Mouse (Mus musculus) neural tube, embryonic 10.5 days (tissue): ENCODE data around the gene Gm20481.
A peak's percentile ranks its signal among the peaks of the same experiment; 100 is the strongest.
"Not testable (repeated sequence)": the region's sequence is repeated elsewhere in the genome, so short reads cannot be mapped to it uniquely, and the experiment has no call there.

Source experiments
- DNase-seq: peaks from one replicate; pipeline ENCODE4 v3.0.0-alpha.2; 2017; ENCODE audit warnings: low spot score; ENCODE audit errors: extremely low spot score

Gm20481 gene

DNA sequence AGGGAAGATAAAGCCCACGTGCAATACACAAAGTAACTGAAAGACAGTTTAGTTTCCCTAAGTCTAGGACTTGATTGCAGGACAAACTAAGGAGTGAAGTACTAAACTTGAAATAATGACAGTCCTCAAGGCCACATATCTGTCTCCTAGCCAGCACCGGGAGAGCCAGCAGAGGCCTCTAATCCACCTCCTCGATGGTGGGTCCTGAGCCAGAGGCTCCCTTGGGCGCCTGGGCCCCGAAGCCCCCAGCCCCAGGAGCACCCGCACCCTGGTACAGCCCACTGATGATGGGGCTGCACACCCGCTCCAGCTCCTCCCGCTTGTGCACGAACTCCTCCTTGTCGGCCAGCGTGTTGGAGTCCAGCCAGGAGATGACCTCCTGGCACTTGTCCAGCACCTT lies at the start of gene Gm20481:
TSS of gene Gm20481 (plus strand) at position 91 of the 400 bp plus-strand sequence.
- not testable (repeated sequence) for DNase-seq

DNA sequence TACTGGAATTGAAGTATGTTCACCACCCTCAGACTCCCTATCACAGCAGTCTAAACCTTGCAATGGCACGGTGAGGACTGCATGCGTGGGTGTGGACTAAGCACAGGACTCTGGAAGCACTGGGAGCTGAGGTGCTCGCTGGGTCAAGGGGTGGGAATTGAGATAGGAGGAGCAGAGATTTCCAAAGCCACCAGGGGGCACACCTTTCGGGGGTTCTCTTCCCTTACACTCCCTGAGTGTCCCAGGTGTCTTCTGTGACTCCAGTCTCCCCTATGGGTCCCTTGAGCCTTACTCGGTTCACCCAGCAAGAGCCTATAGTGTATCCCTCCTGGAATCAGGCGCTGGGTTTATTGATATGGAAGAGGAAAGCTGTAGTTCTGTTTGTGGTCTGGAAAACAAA lies 46.8 kb upstream of the Gm20481 start:
- no peak for DNase-seq

DNA sequence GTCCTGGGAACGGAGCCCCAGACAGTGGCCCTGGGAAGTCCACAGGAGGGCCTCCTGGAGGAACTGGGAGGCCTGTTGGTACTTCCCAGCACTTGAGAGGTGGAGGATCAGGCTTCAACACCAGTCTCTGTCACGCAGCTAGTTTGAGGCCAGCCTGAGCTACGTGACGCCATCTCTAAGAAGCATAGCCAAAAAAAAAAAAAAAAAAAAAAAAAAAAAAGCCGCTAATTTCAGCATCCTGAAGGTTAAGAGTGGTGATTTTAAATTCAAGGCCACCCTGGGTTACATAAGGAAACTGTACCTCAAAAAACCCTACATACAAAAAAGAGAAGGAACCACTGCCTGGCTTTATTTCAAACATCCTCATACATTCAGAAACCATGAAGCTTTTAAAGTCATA lies 45.5 kb upstream of the Gm20481 start:
- DNase-seq, result no peak

DNA sequence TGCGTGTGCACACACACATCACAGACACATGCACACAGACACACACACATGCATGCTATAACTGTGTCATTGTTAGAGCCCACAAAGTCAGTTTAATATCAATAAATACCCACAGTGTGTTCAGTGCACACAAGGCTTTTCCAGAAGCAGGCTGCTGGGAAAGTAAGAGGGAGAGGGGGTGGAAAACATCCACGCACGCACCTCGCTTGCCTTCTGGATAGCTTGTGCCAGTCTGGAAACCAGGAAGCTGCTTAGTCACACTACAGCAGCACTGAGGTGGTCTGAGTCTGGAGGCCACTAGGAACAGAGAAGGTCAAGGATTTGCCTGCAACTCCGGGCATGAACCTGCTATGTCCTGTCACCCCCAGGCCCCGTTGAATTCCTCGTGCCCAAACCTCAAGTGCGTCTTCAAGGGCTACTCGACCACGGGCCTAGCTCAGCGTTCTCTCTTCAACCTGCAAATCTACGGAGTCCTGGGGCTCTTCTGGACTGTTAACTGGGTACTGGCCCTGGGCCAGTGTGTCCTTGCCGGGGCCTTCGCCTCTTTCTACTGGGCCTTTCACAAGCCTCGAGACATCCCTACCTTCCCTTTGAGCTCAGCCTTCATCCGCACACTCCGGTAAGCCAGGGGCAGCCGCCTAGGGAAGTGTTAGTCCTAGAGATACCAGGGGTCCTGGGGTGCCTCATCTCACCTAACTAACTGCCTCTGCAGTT lies 42.2 kb upstream of the Gm20481 start:
- no peak for DNase-seq

DNA sequence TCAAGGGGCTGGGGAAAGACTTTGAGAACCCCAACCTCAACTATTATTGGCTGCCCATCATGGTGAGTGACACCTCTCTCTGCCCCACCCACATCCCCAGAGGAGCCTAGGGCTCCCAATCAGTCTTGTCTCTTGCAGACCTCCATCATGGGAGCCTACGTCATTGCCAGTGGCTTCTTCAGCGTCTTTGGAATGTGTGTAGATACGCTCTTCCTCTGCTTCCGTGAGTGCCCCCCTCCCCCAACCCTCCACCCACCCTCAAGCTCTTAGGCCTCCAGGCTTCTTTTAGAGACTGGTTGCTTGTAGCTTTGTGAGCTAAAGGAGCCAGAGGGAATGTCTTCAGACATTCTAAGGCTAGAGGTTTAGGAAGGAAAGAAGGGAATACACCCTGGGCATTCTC lies 40.9 kb upstream of the Gm20481 start:
- DNase-seq, result no peak

DNA sequence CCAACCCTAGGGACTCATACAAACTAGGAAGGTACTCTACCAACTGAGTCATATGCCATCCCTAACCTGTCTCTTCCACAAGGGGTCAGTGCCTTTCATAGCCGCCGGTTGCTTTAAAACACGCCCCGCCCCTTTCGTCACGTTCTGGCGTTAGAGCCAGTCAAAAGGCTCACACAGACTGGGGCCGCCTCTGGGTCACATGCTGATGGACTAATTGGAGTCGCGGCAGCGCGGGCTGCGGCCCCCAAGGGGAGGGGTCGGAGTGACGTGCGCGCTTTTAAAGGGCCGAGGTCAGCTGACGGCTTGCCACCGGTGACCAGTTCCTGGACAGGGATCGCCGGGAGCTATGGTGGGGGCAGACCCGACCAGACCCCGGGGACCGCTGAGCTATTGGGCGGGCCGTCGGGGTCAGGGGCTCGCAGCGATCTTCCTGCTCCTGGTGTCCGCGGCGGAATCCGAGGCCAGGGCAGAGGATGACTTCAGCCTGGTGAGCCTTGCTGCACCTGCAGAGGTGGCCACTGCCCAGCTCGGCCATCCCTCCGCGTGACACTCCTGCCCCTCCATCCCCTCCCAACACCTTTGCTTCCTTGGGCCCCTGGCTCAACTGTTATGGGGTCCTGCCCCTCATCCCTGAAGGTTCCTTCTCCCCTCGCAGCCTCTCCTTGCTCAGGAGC lies 38.5 kb upstream of the Gm20481 start, which contains the start of gene Neu1:
TSS of gene Neu1 (plus strand) at position 193 of the 674 bp plus-strand sequence.
- peak; percentile 94 for DNase-seq

DNA sequence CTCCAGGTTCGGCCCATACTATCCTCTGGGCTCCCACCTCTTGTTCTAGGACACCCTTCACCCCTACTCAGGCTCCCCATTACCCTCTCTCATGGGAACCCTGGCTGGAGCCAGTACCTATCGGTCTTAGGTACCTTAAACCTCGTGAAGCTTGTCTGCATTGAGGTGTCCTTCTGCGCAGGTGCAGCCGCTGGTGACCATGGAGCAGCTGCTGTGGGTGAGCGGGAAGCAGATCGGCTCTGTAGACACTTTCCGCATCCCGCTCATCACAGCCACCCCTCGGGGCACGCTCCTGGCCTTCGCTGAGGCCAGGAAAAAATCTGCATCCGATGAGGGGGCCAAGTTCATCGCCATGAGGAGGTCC lies 38.0 kb upstream of the Gm20481 start:
- DNase-seq, result no peak

DNA sequence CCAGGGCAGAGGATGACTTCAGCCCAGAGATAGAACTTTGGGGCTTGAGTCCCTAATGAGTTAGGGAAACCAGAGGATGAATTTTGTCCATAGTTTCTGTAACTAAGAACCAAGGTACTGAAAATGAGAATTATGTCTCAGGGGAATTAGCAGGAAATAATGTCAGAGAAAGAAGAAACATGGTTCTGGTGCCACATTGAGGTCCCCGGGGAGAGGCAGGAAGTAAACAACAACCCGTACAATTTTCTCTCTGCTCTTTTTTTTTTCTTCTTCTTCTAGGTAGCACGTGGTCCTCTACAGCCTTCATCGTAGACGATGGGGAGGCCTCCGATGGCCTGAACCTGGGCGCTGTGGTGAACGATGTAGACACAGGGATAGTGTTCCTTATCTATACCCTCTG lies 37.4 kb upstream of the Gm20481 start:
- no peak for DNase-seq

DNA sequence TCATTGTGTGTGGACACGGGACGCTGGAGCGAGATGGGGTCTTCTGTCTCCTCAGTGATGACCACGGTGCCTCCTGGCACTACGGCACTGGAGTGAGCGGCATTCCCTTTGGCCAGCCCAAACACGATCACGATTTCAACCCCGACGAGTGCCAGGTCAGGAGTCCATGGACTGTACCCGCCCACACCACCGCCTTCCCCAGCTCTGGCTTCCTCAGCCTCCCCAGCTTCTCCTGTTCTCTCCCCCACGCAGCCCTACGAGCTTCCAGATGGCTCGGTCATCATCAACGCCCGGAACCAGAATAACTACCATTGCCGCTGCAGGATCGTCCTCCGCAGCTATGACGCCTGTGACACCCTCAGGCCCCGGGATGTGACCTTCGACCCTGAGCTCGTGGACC lies 35.7 kb upstream of the Gm20481 start:
- no peak for DNase-seq

DNA sequence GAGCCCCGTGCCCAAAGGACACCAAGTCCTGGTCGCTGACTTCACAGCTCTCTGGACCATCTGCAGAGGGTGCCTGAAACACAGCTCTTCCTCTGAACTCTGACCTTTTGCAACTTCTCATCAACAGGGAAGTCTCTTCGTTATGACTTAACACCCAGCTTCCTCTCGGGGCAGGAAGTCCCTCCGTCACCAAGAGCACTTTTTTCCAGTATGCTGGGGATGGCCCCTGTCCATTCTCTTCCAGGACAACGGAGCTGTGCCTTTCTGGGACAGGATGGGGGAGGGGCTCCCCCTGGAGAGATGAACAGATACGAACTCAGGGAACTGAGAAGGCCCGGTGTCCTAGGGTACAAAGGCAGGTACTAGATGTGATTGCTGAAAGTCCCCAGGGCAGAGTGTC lies 34.9 kb upstream of the Gm20481 start:
- DNase-seq, result no peak

DNA sequence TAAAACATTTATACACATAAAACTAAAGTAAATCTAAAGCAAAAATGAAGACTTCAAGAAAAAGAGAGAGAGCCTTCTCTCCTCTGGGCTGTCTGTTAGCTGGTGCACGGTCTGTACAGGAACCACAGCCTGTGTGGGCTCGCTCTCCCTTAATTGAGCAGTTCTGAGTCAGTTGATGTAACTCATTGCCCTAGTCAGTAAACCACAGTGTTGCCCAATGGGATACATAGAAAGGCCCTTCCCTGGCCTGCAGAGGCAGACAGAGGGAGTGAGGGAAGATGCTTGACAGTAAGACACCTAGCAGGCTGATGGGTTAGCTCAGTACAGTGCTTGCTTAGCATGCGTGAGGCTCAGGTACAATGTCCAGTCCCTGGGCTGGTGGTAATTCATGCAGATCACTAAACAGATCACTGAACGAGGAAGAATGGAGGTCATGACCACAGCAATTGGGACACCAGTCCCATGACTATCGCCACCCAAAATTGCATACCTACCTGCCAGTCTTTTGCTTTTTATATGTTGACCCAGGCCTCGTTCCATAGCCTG lies 31.7 kb upstream of the Gm20481 start:
- DNase-seq, result no peak

DNA sequence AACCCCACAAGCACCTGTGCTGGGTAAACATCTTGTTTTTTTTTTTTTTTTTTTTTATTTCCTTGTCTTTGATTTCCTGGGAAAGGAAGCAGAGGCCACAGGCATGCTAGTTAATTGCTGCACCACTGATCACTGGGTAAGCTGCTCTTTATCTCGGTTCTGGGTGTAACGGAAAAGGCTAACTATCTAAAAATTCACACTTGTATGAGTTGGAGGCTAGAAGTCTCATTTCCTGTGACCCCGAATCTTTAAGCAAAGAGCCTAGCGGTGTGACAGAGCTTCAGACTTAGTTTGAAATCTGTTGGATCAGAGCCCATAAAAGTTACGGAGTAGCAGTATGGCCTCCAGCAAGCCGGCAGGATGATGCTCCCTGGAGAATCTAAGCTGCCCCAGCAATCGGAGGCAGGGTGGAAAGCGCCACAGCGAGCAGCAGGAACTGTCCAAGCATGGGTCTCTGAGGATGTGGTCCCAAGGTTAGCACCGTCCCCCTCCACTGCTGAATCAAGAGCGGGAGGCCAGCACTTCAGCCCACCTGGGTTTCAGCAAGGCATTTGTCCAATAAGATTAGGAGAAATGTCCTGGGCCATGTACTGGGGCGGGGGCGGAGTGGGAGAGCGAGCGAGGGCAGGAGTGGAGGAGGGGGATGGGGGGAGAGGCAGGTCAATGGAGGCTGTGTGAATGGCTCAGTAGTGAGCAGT lies 28.2 kb upstream of the Gm20481 start:
- peak; percentile 49 for DNase-seq

DNA sequence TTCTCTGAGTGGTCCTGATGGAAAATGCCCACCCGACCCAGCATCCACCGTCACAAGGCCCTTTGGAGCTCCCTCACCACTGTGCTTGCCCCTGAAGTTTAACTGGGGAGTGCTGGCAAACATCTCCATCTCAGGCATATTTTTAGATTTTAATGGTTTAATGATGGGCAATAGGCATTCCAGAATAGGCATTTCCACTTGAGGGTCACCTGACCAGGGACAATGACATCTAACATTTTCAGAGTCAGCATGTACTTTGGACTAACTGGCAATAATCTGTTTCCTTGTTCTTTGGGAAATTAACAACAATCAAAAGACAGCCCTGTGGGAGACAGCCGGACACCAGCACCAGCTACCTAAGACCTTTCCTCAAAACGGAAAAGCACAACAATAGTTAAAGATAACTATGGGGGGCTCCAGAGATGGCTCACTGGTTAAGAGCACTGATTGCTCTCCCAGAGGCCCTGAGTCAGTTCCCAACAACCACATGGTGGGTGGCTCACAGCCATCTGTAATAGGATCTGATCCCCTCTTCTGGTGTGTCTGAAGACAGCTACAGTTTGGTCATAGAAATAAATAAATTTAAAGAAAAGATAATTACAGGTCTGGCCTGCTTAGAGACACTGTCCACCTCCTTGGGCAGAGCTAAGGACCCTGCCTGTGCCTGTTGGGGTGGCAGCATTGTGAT lies 26.4 kb upstream of the Gm20481 start:
- DNase-seq, result no peak

DNA sequence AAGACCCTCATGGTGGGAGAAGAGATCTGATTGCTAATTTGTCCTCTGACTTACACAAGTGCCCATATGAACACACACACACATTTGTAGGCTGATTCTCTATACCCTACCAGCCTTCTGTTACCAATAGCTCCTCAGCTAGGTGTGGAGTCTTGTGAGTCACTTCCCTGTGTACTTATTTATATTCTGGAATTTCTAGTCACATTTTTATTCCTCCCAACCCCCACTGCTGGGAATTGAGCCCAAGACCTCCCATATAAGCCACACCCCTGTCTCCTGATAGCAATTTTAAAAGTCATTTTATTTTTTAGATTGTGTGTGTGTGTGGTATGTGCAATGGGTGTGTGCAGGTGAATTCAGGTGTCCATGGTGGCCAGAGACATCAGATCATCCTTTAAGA lies 25.4 kb upstream of the Gm20481 start:
- DNase-seq, result no peak

DNA sequence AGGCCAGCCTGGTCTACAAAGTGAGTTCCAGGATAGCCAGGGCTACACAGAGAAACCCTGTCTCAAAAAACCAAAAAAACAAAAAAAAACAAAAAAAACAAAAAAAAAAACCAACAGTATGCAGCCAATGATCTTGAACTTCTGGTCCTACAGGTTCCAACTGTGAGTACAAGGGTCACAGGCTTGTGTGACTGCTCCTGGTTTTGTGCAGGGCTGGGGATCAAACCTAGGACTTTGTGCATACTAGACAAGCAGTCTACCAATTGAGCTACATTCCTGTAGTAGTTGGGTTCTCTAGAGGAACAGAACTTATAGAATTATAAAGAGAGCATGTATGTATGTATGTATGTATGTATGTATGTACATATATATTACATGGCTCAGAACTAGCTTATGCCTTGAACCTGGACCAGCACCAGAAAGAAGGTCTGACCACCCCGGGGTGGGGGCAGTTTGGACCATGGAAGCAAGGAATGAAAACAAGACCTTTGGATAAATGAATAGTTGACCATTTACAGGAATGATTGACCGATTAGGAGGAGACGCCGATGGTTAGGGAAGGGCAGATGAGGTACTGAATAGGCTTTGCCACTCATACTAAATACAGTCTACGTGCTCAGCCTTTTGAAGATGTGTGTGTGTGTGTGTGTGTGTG lies 23.1 kb upstream of the Gm20481 start:
- DNase-seq, result no peak

DNA sequence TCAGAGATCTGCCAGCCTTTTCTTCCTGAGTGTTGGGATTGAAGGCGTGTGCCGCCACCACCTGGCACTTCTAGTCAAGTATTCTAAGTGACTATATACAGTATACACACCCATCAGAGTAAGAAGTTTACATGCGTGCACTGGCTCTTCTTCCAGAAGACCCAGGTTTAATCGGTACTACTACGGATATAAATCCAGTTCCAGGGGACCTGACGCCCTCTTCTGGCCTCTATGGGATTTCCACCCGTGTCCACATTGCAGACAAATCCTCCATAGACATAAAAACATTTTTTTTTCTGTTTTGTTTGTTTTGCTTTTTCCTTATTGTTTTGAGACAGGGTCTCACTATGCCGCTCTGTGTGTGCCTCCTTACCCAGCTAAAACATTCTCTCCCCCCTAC lies 22.1 kb upstream of the Gm20481 start:
- peak; percentile 29 for DNase-seq

DNA sequence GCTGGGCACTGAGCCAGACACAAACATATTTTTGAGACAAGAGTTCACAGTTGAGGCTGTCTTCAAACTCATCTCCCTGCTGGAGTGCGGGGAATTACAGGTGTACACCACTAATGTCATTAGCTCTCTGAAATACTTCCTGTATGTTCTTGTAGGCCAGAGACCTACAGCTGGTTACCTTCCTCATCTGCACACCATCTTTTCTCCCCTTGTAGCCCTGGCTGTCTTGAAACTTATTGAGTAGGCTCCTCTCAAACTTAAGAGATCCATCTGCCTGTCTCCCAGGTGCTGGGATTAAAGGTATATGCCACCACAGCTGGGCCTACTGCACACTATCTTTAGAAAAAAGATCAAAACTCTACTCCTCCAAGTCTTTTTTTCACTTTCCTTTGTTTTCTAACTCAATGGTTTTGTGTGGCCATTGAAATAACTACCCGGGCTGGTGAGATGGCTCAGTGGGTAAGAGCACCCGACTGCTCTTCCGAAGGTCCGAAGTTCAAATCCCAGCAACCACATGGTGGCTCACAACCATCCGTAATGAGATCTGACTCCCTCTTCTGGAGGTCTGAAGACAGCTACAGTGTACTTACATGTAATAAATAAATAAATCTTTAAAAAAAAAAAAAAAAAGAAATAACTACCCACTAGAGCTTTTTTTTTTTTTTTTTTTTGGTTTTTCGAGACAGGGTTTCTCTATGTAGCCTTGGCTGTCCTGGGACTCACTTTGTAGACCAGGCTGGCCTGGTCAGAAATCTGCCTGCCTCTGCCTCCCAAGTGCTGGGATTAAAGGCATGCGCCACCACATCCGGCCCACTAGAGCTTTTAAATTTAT lies 20.8 kb upstream of the Gm20481 start:
- DNase-seq, result peak; percentile 38

DNA sequence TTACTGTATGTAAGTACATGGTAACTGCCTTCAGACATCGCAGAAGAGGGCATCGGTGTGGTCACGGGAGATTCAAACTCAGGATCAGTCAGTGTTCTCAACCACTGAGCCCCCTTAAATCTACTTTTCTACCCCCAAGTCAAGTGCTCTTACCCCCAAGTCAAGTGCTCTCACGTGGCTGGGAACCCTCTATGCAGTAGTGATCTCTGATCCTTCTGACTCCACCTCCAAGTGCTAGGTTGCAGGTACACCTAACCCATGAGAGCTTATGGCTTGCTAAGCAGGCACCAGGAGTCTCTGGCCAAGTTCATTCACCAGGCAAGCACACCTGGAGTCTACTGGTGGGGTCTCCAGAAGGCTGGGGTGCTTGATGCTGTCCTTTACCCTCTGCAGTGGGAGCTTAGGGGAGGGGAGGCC lies 20.2 kb upstream of the Gm20481 start:
- peak; percentile 65 for DNase-seq

DNA sequence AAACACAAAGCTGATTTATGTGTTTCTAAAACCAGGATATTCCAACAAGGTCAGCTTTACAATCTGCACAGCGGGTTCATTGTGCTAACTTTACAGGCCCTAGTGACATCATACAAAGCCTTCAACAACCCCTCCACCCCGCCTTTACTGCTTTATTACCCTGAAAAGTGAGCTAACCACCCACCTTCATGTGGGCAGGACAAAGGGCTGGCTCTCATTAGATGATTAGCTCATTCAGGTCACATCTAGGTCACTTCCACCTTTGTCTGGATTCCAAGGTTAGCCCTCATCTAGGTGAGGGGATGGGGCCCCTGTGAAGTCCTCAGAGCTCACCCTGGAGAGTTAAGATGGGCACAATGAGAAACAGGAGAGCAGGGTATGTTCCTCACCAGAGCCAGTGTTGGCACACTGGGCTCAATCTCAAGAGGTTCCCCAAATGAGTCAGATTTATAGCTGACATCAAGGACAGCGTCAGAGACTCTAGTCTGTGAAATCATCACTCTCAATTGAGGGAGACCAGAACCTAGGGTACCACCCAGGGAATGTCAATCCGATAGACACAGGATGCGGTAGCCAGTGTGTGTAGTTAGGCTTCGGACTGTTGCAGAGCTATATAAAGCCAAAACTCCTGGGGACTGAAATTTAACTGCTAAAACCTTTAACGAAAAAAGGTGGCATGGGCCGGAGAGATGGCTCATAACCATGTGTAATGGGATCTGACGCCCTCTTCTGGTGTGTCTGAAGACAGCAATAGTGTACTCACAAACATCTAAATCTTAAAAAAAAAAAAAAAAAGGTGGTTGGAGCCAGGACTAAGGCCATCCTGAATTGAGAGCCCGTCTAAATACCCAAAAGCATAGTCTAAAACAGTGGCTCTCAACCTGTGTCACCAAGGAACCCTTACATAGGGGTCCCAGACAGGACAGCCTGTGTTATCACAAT lies 18.9 kb upstream of the Gm20481 start:
- DNase-seq, result peak; percentile 17
